ENCODE assay signal across 19 mouse cellular contexts in genomic region chr10:76785312-76785711, GRCm38 (mm10). TPM values are rescaled to one million over a fixed set of nuclear protein-coding genes. Genes with fewer than 3 reads are reported as not detected.
"Had no signal": no experiment of that assay in that cellular context is flagged by ENCODE, and none has a peak within 500 bp of the region (broad histone marks: within the 10 kb centered on the region; RNA-seq: fewer than 3 reads in every experiment).

No protein-coding gene starts in this region.

- DNase-seq: lung, adult 18-20 months; lung, embryonic 14.5 days; lung, postnatal 10 days; midbrain, embryonic 14.5 days; retina, postnatal 1 day; right cerebral cortex, adult 18-20 months; right cerebral cortex, postnatal 25 days; right cerebral cortex, postnatal 4 days; spleen, adult 18-20 months; thymus, adult 18-20 months; thymus, postnatal 25 days; thymus, postnatal 4 days had no signal

- H3K4me1 ChIP-seq: midbrain, embryonic 10.5 days; midbrain, embryonic 12.5 days had no signal

- H3K9ac ChIP-seq: lung, embryonic 14.5 days; midbrain, embryonic 12.5 days; neural tube, embryonic 13.5 days; neural tube, embryonic 15.5 days had no signal

- H3K4me2 ChIP-seq: lung, embryonic 14.5 days; midbrain, embryonic 12.5 days; neural tube, embryonic 13.5 days; neural tube, embryonic 15.5 days had no signal

- H3K4me3 ChIP-seq: midbrain, embryonic 10.5 days; midbrain, embryonic 12.5 days; myocyte; neural tube, embryonic 13.5 days; neural tube, embryonic 15.5 days had no signal

- H3K9me3 ChIP-seq: midbrain, embryonic 10.5 days; midbrain, embryonic 12.5 days; neural tube, embryonic 13.5 days; neural tube, embryonic 15.5 days had no signal

- H3K27ac ChIP-seq: midbrain, embryonic 10.5 days; midbrain, embryonic 12.5 days; neural tube, embryonic 13.5 days; neural tube, embryonic 15.5 days had no signal

- ATAC-seq: midbrain, embryonic 16.5 days had no signal

- H3K27me3 ChIP-seq: midbrain, embryonic 12.5 days; neural tube, embryonic 13.5 days; neural tube, embryonic 15.5 days had no signal

RNA-seq across cellular contexts. Expression of gene Col6a1, which starts 59.3 kb away (rescaled TPM):
- total RNA-seq: megakaryocyte-erythroid progenitor cell, adult 5-6 weeks had no signal
